10 mouse cellular contexts compared by ENCODE assay signal in genomic region chr10:18835684-18836479, GRCm38 (mm10). TPM values are rescaled to one million over a fixed set of nuclear protein-coding genes. Genes with fewer than 3 reads are reported as not detected.
DNase-seq lines count a peak whose midpoint lies in the region; ATAC-seq and TF ChIP-seq lines count a peak whose summit lies in the region.
"Had no signal": no experiment of that assay in that cellular context is flagged by ENCODE, and none has a peak within 500 bp of the region (broad histone marks: within the 10 kb centered on the region; RNA-seq: fewer than 3 reads in every experiment).

No protein-coding gene starts in this region.

- H3K4me1 ChIP-seq in forebrain, embryonic 15.5 days, result no peaks in the 10 kb centered on the region
- no peaks in the 10 kb centered on the region for H3K4me1 ChIP-seq in lung, embryonic 14.5 days (ENCODE audit: insufficient read depth)
- H3K4me1 ChIP-seq: liver, embryonic 15.5 days had no signal

- H3K4me3 ChIP-seq in forebrain, embryonic 15.5 days, result no peak overlapping the region
- no peak overlapping the region for H3K4me3 ChIP-seq in lung, embryonic 14.5 days (ENCODE audit: low read depth, low read length)
- H3K4me3 ChIP-seq: liver, embryonic 15.5 days had no signal

- no peak overlapping the region for H3K9ac ChIP-seq in forebrain, embryonic 15.5 days (replicated peaks)
- no peak overlapping the region for H3K9ac ChIP-seq in lung, embryonic 14.5 days
- H3K9ac ChIP-seq: liver, embryonic 15.5 days had no signal

- intact Hi-C loops in left cerebral cortex, postnatal 25 days (cut with DNase I), result loop anchor here (1.0 kb wide), 1 partner anchor 68 kb away; no protein-coding TSS in a partner anchor

- no peaks in the 10 kb centered on the region for H3K9me3 ChIP-seq in forebrain, embryonic 15.5 days
- no peaks in the 10 kb centered on the region for H3K9me3 ChIP-seq in lung, embryonic 14.5 days (ENCODE audit: low read depth, low read length)
- H3K9me3 ChIP-seq: liver, embryonic 15.5 days had no signal

- H3K4me2 ChIP-seq in forebrain, embryonic 15.5 days (replicated peaks), result no peak overlapping the region
- no peak overlapping the region for H3K4me2 ChIP-seq in lung, embryonic 14.5 days
- H3K4me2 ChIP-seq: liver, embryonic 15.5 days had no signal

- ATAC-seq in forebrain, embryonic 15.5 days (replicated peaks), result peak; percentile 41; the same call in 1 of the 2 replicates
- peak; percentile 13; the same call in 1 of the 2 replicates for ATAC-seq in lung, embryonic 14.5 days (ENCODE audit: insufficient read depth)
- no peak; the same call in 1 of the 2 replicates for ATAC-seq in monocyte, adult 5-6 weeks (replicated peaks; ENCODE audit: insufficient number of reproducible peaks, low FRiP score, low TSS enrichment, poor library complexity, severe bottlenecking)

- peak; percentile 11 to 59 for DNase-seq in adrenal gland, adult (ENCODE audit: inconsistent age in 2 of 2, low spot score in 1 of 2)
- no peak for DNase-seq in adrenal gland, postnatal 4 days (ENCODE audit: low spot score in 2 of 2)
- peak; percentile 33 to 42 for DNase-seq in left cerebral cortex, postnatal 25 days (ENCODE audit: low spot score in 2 of 2)
- no peak for DNase-seq in left cerebral cortex, adult 8-10 months (ENCODE audit: low spot score in 2 of 2)
- peak; percentile 46 for DNase-seq in ZHBTc4 (ENCODE audit: low read depth, low spot score)
- peak; percentile 78 for DNase-seq in lung, embryonic 14.5 days

- no peaks in the 10 kb centered on the region for H3K27me3 ChIP-seq in forebrain, embryonic 15.5 days
- no peaks in the 10 kb centered on the region for H3K27me3 ChIP-seq in lung, embryonic 14.5 days (ENCODE audit: insufficient read depth, low read length)
- H3K27me3 ChIP-seq: liver, embryonic 15.5 days had no signal

- TF ChIP-seq CTCF in lung, embryonic 14.5 days (IDR thresholded peaks at IDR 0.05; ENCODE audit: low read depth), result peak; percentile 54

- no peak overlapping the region for H3K27ac ChIP-seq in forebrain, embryonic 15.5 days (replicated peaks)
- H3K27ac ChIP-seq in lung, embryonic 14.5 days (ENCODE audit: low read depth), result no peak overlapping the region
- H3K27ac ChIP-seq: liver, embryonic 15.5 days had no signal

- WGBS in forebrain, embryonic 15.5 days, result 50% methylated on average over 6 of the region's 6 CpGs
- WGBS in lung, embryonic 14.5 days, result 52% methylated on average over 6 of the region's 6 CpGs

- no peaks in the 10 kb centered on the region for H3K36me3 ChIP-seq in forebrain, embryonic 15.5 days
- no peaks in the 10 kb centered on the region for H3K36me3 ChIP-seq in lung, embryonic 14.5 days (ENCODE audit: insufficient read depth)
- H3K36me3 ChIP-seq: liver, embryonic 15.5 days had no signal

RNA-seq across cellular contexts. Expression of gene Perp, which starts 8.9 kb away (rescaled TPM):
- total RNA-seq in adrenal gland, postnatal 4 days (2021), result 1 to 10 TPM; 5.7 to 7.1 TPM
- total RNA-seq in left cerebral cortex, postnatal 25 days (2021), result 1 to 10 TPM; 4.4 to 5.3 TPM
- 1 to 10 TPM; 4.4 to 6.5 (median 4.8) TPM for total RNA-seq in left cerebral cortex, adult 8-10 months (2022)
- 4.1 and 5.4 TPM in 2 replicates for polyA plus RNA-seq in forebrain, embryonic 15.5 days (2015; fragmentation: Nextera tagmentation; extraction: Ambion mirVana)
- polyA plus RNA-seq in lung, embryonic 14.5 days (2014; fragmentation: Nextera tagmentation; extraction: Ambion mirVana), result 15.0 and 21.2 TPM in 2 replicates
- total RNA-seq in monocyte, adult 5-6 weeks (2017), result 2.4 to 14.3 TPM (median 11.1 TPM) in 3 replicates

RNA-seq across cellular contexts. Expression of gene Gm4922, which starts 49.3 kb away (rescaled TPM):
- total RNA-seq in adrenal gland, postnatal 4 days (2021), result not detected
- total RNA-seq in left cerebral cortex, postnatal 25 days (2021), result not detected
- total RNA-seq in left cerebral cortex, adult 8-10 months (2022), result not detected
- 0.19 and 0.23 TPM in 2 replicates for polyA plus RNA-seq in forebrain, embryonic 15.5 days (2015; fragmentation: Nextera tagmentation; extraction: Ambion mirVana)
- polyA plus RNA-seq in lung, embryonic 14.5 days (2014; fragmentation: Nextera tagmentation; extraction: Ambion mirVana), result not detected in 2 replicates
- not detected in 3 replicates for total RNA-seq in monocyte, adult 5-6 weeks (2017)
- polyA plus RNA-seq: liver, embryonic 15.5 days; stomach, embryonic 14.5 days had no signal

Comparison
In these comparisons a context has a peak if more than half of its experiments do, and no peak if none do; other contexts are left out.
1. DNase-seq: peak in adrenal gland, adult (2 of 2), left cerebral cortex, postnatal 25 days (2 of 2), ZHBTc4 (single experiment) and lung, embryonic 14.5 days (single experiment); none in adrenal gland, postnatal 4 days (0 of 2) and left cerebral cortex, adult 8-10 months (0 of 2).